Mouse (Mus musculus) kidney, adult 2 months (tissue): ENCODE data around the gene Tead1.

Experiments
- CTCF ChIP-seq: fragments of 200-500 bp; conservative IDR thresholded peaks from 2 replicates; pipeline ENCODE4 v1.5.1; 2011; ENCODE audit warnings: low read depth, mild to moderate bottlenecking, control low read depth, low read length, moderate library complexity, mixed read lengths; ENCODE audit not compliant: insufficient read depth, insufficient read length
- POLR2A ChIP-seq: fragments of 200-500 bp; IDR thresholded peaks from one replicate; pipeline ENCODE4 v1.6.1; 2011; ENCODE audit warnings: low read depth, low read length, control low read depth

DNA sequence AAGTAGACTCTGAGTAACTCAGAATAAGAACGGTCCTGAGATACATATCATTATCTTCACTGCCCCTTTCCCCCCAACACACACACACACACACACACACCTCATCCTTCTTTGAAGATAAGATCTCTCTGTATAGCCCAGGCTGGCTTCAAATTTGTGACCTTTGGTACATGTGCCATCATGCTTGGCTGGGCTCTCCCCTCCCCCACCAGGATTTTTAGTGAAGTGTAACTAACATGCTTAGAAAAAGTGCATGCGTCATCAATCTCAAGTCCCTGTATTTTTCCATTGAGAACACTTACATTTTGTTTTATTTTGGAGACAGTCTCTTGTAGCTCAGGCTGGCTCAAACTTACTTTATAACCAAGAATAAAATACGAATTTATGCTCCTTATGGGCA, 68.1 kb downstream of the Tead1 start:
- TF ChIP-seq CTCF (no peak), POLR2A (no peak)
